Mouse (Mus musculus): ENCODE measurements around the gene Nr1d1. TPM values are rescaled to one million over a fixed set of nuclear protein-coding genes. Genes with fewer than 3 reads are reported as not detected.

Gene Nr1d1
- polyA plus RNA-seq, 1 experiment = 4.1 TPM

GRCm38 (mm10) chr11:98795714-98796514, 20.8 kb upstream of the Nr1d1 start:
- peak; percentile 67 for DNase-seq (ENCODE audit: low read depth)
- TF ChIP-seq CTCF (IDR thresholded peaks at IDR 0.05; ENCODE audit: borderline replicate concordance, extremely low read depth, insufficient read depth, insufficient read length) (0 out of 2 replicates have a peak, but pooled peaks have one; percentile 0), POLR2A (IDR thresholded peaks at IDR 0.05; ENCODE audit: borderline replicate concordance, extremely low read depth, insufficient read depth, insufficient read length, poor library complexity, severe bottlenecking) (no peak)

GRCm38 (mm10) chr11:98795015-98795713, 20.0 kb upstream of the Nr1d1 start, which contains the start of gene Msl1:
TSS of gene Msl1 (plus strand) at chr11:98795516.
- TF ChIP-seq CTCF (IDR thresholded peaks at IDR 0.05; ENCODE audit: borderline replicate concordance, extremely low read depth, insufficient read depth, insufficient read length) = no peak
- peak; percentile 86 for TF ChIP-seq POLR2A (IDR thresholded peaks at IDR 0.05; ENCODE audit: borderline replicate concordance, extremely low read depth, insufficient read depth, insufficient read length, poor library complexity, severe bottlenecking)
- peak; percentile 95 for DNase-seq (ENCODE audit: low read depth)

- TF ChIP-seq CTCF (IDR thresholded peaks at IDR 0.05; ENCODE audit: borderline replicate concordance, extremely low read depth, insufficient read depth, insufficient read length) (peak; percentile 43; the same call in 1 of the 2 replicates), POLR2A (IDR thresholded peaks at IDR 0.05; ENCODE audit: borderline replicate concordance, extremely low read depth, insufficient read depth, insufficient read length, poor library complexity, severe bottlenecking) (no peak)
- DNase-seq (ENCODE audit: low read depth) = peak; percentile 86
Observed at GRCm38 (mm10) chr11:98794469-98795014, 19.4 kb upstream of the Nr1d1 start.

DNA sequence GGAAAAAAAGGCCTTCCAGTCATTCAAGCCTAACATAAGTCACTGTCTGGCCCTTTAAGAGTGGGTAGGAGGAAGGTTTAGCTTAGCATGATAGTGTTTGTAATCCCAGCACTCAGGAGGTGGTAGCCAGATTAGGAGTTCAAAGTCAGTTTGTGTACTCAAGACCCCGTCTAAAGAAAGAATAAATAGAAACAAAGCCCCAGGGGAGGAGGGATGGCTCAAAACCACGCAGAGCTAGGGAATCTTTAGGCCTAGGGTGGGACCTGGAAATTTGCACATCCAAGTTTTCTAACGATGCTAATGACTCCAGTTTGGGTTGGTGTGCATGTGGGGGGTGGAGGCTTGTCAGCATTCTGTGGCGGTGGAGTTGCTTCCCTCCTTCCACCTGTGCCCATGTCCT, 16.9 kb upstream of the Nr1d1 start:
- TF ChIP-seq POLR2A (IDR thresholded peaks at IDR 0.05; ENCODE audit: borderline replicate concordance, extremely low read depth, insufficient read depth, insufficient read length, poor library complexity, severe bottlenecking) (no peak), CTCF (IDR thresholded peaks at IDR 0.05; ENCODE audit: borderline replicate concordance, extremely low read depth, insufficient read depth, insufficient read length) (no peak)
- DNase-seq (ENCODE audit: low read depth) = no peak

GRCm38 (mm10) chr11:98791448-98791847, 16.3 kb upstream of the Nr1d1 start:
- TF ChIP-seq CTCF (IDR thresholded peaks at IDR 0.05; ENCODE audit: borderline replicate concordance, extremely low read depth, insufficient read depth, insufficient read length) = no peak
- no peak for TF ChIP-seq POLR2A (IDR thresholded peaks at IDR 0.05; ENCODE audit: borderline replicate concordance, extremely low read depth, insufficient read depth, insufficient read length, poor library complexity, severe bottlenecking)

DNA sequence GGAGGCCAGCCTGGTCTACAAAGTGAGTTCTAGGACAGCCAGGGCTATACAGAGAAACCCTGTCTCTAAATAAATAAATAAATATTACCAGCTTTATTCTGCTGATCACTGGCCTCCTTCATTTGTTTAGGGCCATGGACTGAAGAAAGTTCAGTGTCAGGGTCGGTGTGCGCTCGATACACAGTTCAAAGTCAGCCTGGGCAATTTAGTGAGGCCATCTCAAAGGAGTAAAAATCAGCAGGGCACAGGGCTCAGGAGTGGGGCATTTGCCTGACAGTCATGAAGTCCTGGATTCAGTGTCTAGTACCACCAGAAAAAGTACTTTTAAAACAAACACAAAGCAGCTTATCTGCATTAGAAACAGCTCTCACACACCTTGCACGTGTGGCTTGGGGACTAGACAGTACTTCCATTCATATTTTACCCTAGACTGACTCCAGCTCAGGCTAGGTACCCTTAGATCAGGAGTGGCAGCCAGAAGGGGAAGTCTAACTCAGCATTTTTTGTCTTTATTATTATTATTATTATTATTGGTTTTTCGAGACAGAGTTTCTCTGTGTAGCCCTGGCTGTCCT, 15.6 kb upstream of the Nr1d1 start:
- no peak for DNase-seq (ENCODE audit: low read depth)
- TF ChIP-seq CTCF (IDR thresholded peaks at IDR 0.05; ENCODE audit: borderline replicate concordance, extremely low read depth, insufficient read depth, insufficient read length) (no peak), POLR2A (IDR thresholded peaks at IDR 0.05; ENCODE audit: borderline replicate concordance, extremely low read depth, insufficient read depth, insufficient read length, poor library complexity, severe bottlenecking) (no peak)

More at GRCm38 (mm10) chr11:98791448-98791847, 16.3 kb upstream of the Nr1d1 start:
- DNase-seq (ENCODE audit: low read depth) = no peak

GRCm38 (mm10) chr11:98789824-98790223, 14.7 kb upstream of the Nr1d1 start:
- no peak for TF ChIP-seq CTCF (IDR thresholded peaks at IDR 0.05; ENCODE audit: borderline replicate concordance, extremely low read depth, insufficient read depth, insufficient read length)
- no peak for TF ChIP-seq POLR2A (IDR thresholded peaks at IDR 0.05; ENCODE audit: borderline replicate concordance, extremely low read depth, insufficient read depth, insufficient read length, poor library complexity, severe bottlenecking)
- DNase-seq (ENCODE audit: low read depth) = no peak

DNA sequence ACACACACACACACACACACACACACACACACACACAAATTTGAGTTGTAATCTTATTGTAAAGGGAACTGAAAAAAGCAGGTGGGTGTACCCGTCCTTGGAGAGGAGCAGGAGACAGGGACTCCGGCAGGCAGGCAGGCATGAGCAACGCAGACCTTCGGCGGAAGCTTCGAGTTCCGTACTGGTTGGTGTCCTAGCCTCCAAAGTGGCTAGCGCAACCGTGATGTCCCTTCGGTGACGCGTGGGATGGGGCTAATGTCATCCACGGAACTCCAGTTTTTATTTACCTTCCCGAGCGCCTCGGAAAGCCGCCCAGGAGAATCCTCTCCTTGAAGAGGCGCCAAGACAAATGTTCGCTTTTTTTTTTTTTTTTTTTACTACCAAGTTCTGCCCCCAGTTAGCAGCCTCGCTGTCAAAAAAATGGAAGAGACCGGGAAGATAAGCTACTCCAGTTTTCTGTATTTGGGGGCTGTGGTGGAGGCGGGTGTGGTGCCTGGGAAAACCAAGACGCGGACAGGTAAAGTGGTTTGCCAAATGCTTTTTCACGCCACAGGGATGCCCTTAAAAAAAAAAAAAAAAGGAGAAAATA, 14.2 kb upstream of the Nr1d1 start:
- DNase-seq (ENCODE audit: low read depth) = no peak
- TF ChIP-seq POLR2A (IDR thresholded peaks at IDR 0.05; ENCODE audit: borderline replicate concordance, extremely low read depth, insufficient read depth, insufficient read length, poor library complexity, severe bottlenecking) (no peak), CTCF (IDR thresholded peaks at IDR 0.05; ENCODE audit: borderline replicate concordance, extremely low read depth, insufficient read depth, insufficient read length) (no peak)

DNA sequence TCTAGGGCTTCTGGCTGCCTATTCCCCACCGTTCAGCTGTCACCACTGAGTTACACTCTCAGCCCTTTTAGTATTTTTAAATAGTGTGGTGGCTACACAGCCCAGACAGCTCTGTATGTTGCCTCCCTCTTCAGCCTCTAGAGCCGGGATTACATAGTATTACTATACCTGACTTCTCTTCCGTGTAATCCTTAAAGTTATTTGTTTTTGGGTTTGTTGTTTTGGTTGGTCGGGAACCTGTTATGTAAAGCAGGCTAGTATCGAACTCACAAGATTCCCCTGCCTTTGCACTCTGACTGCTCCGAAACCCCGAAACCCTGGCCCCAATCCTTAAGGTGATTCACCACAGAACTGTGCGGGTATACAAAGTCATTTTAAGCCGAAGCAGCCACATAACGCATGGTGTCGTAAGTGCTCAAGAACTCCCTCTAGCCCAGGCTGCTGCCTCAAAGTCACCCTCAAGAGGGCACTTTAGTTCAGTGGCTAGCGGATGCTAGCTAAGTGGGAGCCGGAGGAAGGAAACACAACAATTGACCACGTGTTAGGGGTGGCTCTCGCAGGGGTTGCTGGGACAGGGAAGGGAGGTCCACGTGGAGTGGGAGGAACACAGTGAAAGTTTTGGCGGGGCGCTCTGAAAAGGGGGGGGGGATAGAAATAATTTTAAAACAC, 13.6 kb upstream of the Nr1d1 start:
- TF ChIP-seq POLR2A (IDR thresholded peaks at IDR 0.05; ENCODE audit: borderline replicate concordance, extremely low read depth, insufficient read depth, insufficient read length, poor library complexity, severe bottlenecking) (no peak), CTCF (IDR thresholded peaks at IDR 0.05; ENCODE audit: borderline replicate concordance, extremely low read depth, insufficient read depth, insufficient read length) (peak; percentile 66; the same call in 1 of the 2 replicates)
- DNase-seq (ENCODE audit: low read depth) = peak; percentile 96

DNA sequence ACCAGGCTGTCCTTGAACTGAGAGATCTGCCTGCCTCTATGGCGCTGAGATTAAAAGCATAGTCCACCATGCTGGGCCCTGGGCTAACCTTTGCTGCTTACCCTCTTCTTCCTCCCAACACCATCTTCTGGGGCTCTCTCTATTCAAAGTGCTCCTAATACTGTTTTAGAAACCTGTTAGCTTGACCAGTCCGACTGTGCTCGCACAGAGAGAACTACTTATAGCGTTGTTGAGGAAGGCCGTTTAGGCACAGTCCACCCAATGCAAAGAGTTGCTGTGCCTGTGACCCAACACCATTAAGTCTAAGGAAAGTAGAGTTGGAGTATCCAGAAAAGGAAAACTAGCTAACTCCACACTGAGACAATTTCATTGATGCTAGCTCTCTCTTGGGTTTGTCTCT, 13.0 kb upstream of the Nr1d1 start:
- no peak for TF ChIP-seq POLR2A (IDR thresholded peaks at IDR 0.05; ENCODE audit: borderline replicate concordance, extremely low read depth, insufficient read depth, insufficient read length, poor library complexity, severe bottlenecking)
- TF ChIP-seq CTCF (IDR thresholded peaks at IDR 0.05; ENCODE audit: borderline replicate concordance, extremely low read depth, insufficient read depth, insufficient read length) = no peak
- DNase-seq (ENCODE audit: low read depth) = no peak
